Mouse (Mus musculus) heart, postnatal 10 days (tissue): Measurements from ENCODE around the gene Hecw2. TPM values are rescaled to one million over a fixed set of nuclear protein-coding genes. Genes with fewer than 3 reads are reported as not detected.

Experiments
- microRNA-seq, 2 experiments: library from miRNA; unstranded; fragments of <30 nt; microRNA quantifications; one replicate each; pipeline ENCODE4 v1.2.0; 2022
- total RNA-seq, 2 experiments: library from RNA; stranded (reverse); gene quantifications; 2 replicates each; pipeline ENCODE4 v1.2.3; 2021

The Hecw2 gene
- total RNA-seq, 2 experiments from 2014 or later: 12.2 to 19.4 TPM

Small RNAs within 50 kb of the gene (microRNA-seq; reads per million reads assigned to microRNA genes)
- 0 to 0.35 reads per million in 2 experiments for gene Mir7681

Other genes starting within 250 kb of the Hecw2 start
- under 1 TPM; 0.60 to 0.79 TPM for gene Ccdc150, start 55.5 kb upstream of the Hecw2 start, total RNA-seq
- 10 to 100 TPM; 16.7 to 17.7 TPM for gene Gtf3c3, start 243.8 kb upstream of the Hecw2 start, total RNA-seq